In genomic region chr9:86984583-86984982, GRCm38 (mm10) we compare ENCODE assay signal across 23 mouse cellular contexts. TPM values are rescaled to one million over a fixed set of nuclear protein-coding genes. Genes with fewer than 3 reads are reported as not detected.
DNase-seq lines count a peak whose midpoint lies in the region; ATAC-seq and TF ChIP-seq lines count a peak whose summit lies in the region.
"Had no signal": no experiment of that assay in that cellular context is flagged by ENCODE, and none has a peak within 500 bp of the region (broad histone marks: within the 10 kb centered on the region; RNA-seq: fewer than 3 reads in every experiment).

No protein-coding gene starts in this region.

- H3K9ac ChIP-seq in kidney, embryonic 14.5 days (ENCODE audit: low read depth, low read length), result no peak overlapping the region
- H3K9ac ChIP-seq in kidney, embryonic 15.5 days, result no peak overlapping the region
- no peak overlapping the region for H3K9ac ChIP-seq in kidney, embryonic 16.5 days (replicated peaks; ENCODE audit: low read length)
- no peak overlapping the region for H3K9ac ChIP-seq in kidney, postnatal 0 days (ENCODE audit: low read depth, low read length)

- WGBS in kidney, embryonic 14.5 days, result 19% methylated on average over 3 of the region's 3 CpGs
- WGBS in kidney, embryonic 15.5 days, result 26% methylated on average over 3 of the region's 3 CpGs
- 16% methylated on average over 3 of the region's 3 CpGs for WGBS in kidney, embryonic 16.5 days
- 20% methylated on average over 3 of the region's 3 CpGs for WGBS in kidney, postnatal 0 days

- no peak overlapping the region for H3K27ac ChIP-seq in kidney, embryonic 14.5 days (ENCODE audit: low read depth, low read length)
- H3K27ac ChIP-seq in kidney, embryonic 15.5 days, result peak overlapping the region; percentile 74
- peak overlapping the region; percentile 9; the same call in 1 of the 2 replicates for H3K27ac ChIP-seq in kidney, embryonic 16.5 days (ENCODE audit: low read length)
- no peak overlapping the region for H3K27ac ChIP-seq in kidney, postnatal 0 days

- peak; percentile 70 for ATAC-seq in kidney, embryonic 14.5 days (ENCODE audit: low FRiP score, low TSS enrichment)
- peak; percentile 59 for ATAC-seq in kidney, embryonic 15.5 days (replicated peaks; ENCODE audit: low FRiP score)
- ATAC-seq in kidney, embryonic 16.5 days (ENCODE audit: low FRiP score, low TSS enrichment), result peak; percentile 72; the same call in 1 of the 2 replicates
- peak; percentile 64 for ATAC-seq in kidney, postnatal 0 days (replicated peaks; ENCODE audit: low FRiP score, low read depth)
- ATAC-seq: activated CD4-positive, CD25-positive, alpha-beta regulatory T cell, adult 4 months; CD4-positive, CD25-positive, alpha-beta regulatory T cell, adult 4 months; Patski had no signal

- no peak for TF ChIP-seq CTCF in kidney, postnatal 0 days (IDR thresholded peaks at IDR 0.05; ENCODE audit: low read depth)

- H3K9me3 ChIP-seq in kidney, embryonic 14.5 days (ENCODE audit: control insufficient read depth, low read length), result no peaks in the 10 kb centered on the region
- no peaks in the 10 kb centered on the region for H3K9me3 ChIP-seq in kidney, embryonic 15.5 days (replicated peaks)
- H3K9me3 ChIP-seq in kidney, embryonic 16.5 days (ENCODE audit: low read length), result no peaks in the 10 kb centered on the region
- no peaks in the 10 kb centered on the region for H3K9me3 ChIP-seq in kidney, postnatal 0 days (replicated peaks; ENCODE audit: low read length)
- H3K9me3 ChIP-seq: G1E had no signal

- H3K27me3 ChIP-seq in kidney, embryonic 14.5 days (ENCODE audit: control insufficient read depth, insufficient read depth, low read length), result no peaks in the 10 kb centered on the region
- no peaks in the 10 kb centered on the region; the same call in 1 of the 2 replicates for H3K27me3 ChIP-seq in kidney, embryonic 15.5 days
- no peaks in the 10 kb centered on the region for H3K27me3 ChIP-seq in kidney, embryonic 16.5 days (ENCODE audit: insufficient read depth, low read length)
- H3K27me3 ChIP-seq in kidney, postnatal 0 days (ENCODE audit: insufficient read depth, low read length), result no peaks in the 10 kb centered on the region
- H3K27me3 ChIP-seq: CH12.LX had no signal

- peaks cover 5% of the 10 kb centered on the region; the same call in 1 of the 2 replicates for H3K4me1 ChIP-seq in kidney, embryonic 14.5 days (ENCODE audit: control insufficient read depth, insufficient read depth, low read length)
- peaks cover 7% of the 10 kb centered on the region; the same call in 1 of the 2 replicates for H3K4me1 ChIP-seq in kidney, embryonic 15.5 days
- H3K4me1 ChIP-seq in kidney, embryonic 16.5 days (ENCODE audit: insufficient read depth, low read length), result no peaks in the 10 kb centered on the region
- no peaks in the 10 kb centered on the region for H3K4me1 ChIP-seq in kidney, postnatal 0 days (replicated peaks; ENCODE audit: insufficient read depth, low read length)

- no peak overlapping the region for H3K4me3 ChIP-seq in kidney, embryonic 14.5 days (ENCODE audit: low read length)
- no peak overlapping the region for H3K4me3 ChIP-seq in kidney, embryonic 15.5 days (replicated peaks)
- H3K4me3 ChIP-seq in kidney, embryonic 16.5 days (ENCODE audit: low read length), result no peak overlapping the region
- no peak overlapping the region for H3K4me3 ChIP-seq in kidney, postnatal 0 days (replicated peaks; ENCODE audit: low read depth, low read length)

- H3K4me2 ChIP-seq in kidney, embryonic 14.5 days (replicated peaks; ENCODE audit: low read depth, low read length), result no peak overlapping the region
- peak overlapping the region; percentile 9; the same call in 1 of the 2 replicates for H3K4me2 ChIP-seq in kidney, embryonic 15.5 days
- no peak overlapping the region for H3K4me2 ChIP-seq in kidney, embryonic 16.5 days (replicated peaks; ENCODE audit: low read depth, low read length)
- H3K4me2 ChIP-seq in kidney, postnatal 0 days (ENCODE audit: low read length), result no peak overlapping the region

- H3K36me3 ChIP-seq in kidney, embryonic 14.5 days (ENCODE audit: control insufficient read depth, insufficient read depth, low read length), result no peaks in the 10 kb centered on the region
- no peaks in the 10 kb centered on the region for H3K36me3 ChIP-seq in kidney, embryonic 15.5 days
- no peaks in the 10 kb centered on the region for H3K36me3 ChIP-seq in kidney, embryonic 16.5 days (ENCODE audit: insufficient read depth, low read length)
- H3K36me3 ChIP-seq in kidney, postnatal 0 days (ENCODE audit: insufficient read depth, low read length), result no peaks in the 10 kb centered on the region
- H3K36me3 ChIP-seq: G1E had no signal

- no peak for DNase-seq in kidney, adult 9 months
- no peak for DNase-seq in kidney, adult 8-10 months
- no peak for DNase-seq in kidney, adult 11 months
- DNase-seq in kidney, postnatal 0 days (ENCODE audit: low spot score), result peak; percentile 88
- DNase-seq in kidney, postnatal 36 days, result no peak
- DNase-seq: adrenal gland, adult 2 months; adrenal gland, adult 8-10 months; adrenal gland, postnatal 10 days; adrenal gland, postnatal 14 days; adrenal gland, postnatal 25 days; adrenal gland, postnatal 36 days; B cell, adult 2 months; cerebellum, adult 11 months; cerebellum, adult 11-12 months had no signal

RNA-seq across cellular contexts. Expression of gene Ripply2, which starts 30.8 kb away (rescaled TPM):
- 2.1 TPM in 2 replicates for polyA plus RNA-seq in kidney, embryonic 14.5 days (2014; fragmentation: Nextera tagmentation; extraction: Ambion mirVana)
- polyA plus RNA-seq in kidney, embryonic 15.5 days (2015; fragmentation: Nextera tagmentation; extraction: Ambion mirVana), result 2.0 TPM in 2 replicates
- polyA plus RNA-seq in kidney, embryonic 16.5 days (2015; fragmentation: Nextera tagmentation; extraction: Ambion mirVana), result 0.90 and 2.1 TPM in 2 replicates
- 6.5 and 7.2 TPM in 2 replicates for polyA plus RNA-seq in kidney, postnatal 0 days (2015; fragmentation: Nextera tagmentation; extraction: Ambion mirVana)
- polyA plus RNA-seq: activated CD4-positive, CD25-positive, alpha-beta regulatory T cell, adult 4 months; C2C12; CD4-positive, CD25-positive, alpha-beta regulatory T cell, adult 4 months; G1E; Patski had no signal

RNA-seq across cellular contexts. Expression of gene Cyb5r4, which starts 37.2 kb away (rescaled TPM):
- 64.1 and 70.3 TPM in 2 replicates for polyA plus RNA-seq in kidney, embryonic 14.5 days (2014; fragmentation: Nextera tagmentation; extraction: Ambion mirVana)
- 66.3 and 71.7 TPM in 2 replicates for polyA plus RNA-seq in kidney, embryonic 15.5 days (2015; fragmentation: Nextera tagmentation; extraction: Ambion mirVana)
- 64.8 and 68.3 TPM in 2 replicates for polyA plus RNA-seq in kidney, embryonic 16.5 days (2015; fragmentation: Nextera tagmentation; extraction: Ambion mirVana)
- polyA plus RNA-seq in kidney, postnatal 0 days (2015; fragmentation: Nextera tagmentation; extraction: Ambion mirVana), result 79.2 and 79.3 TPM in 2 replicates

Comparison
In these comparisons a context has a peak if more than half of its experiments do, and no peak if none do; other contexts are left out.
1. H3K27ac ChIP-seq: peak in kidney, embryonic 15.5 days (single experiment) and kidney, embryonic 16.5 days (single experiment); none in kidney, embryonic 14.5 days (single experiment) and kidney, postnatal 0 days (single experiment).
2. Peak in every context shown above with its lines, with median percentiles within 50 percentile points of each other: ATAC-seq.